Mouse (Mus musculus) brain, embryonic 14.5 days (tissue): ENCODE measurements around the gene Irf3. TPM values are rescaled to one million over a fixed set of nuclear protein-coding genes. Genes with fewer than 3 reads are reported as not detected.

Experiments
- DNase-seq: peaks from one replicate; pipeline ENCODE4 v3.0.0-alpha.2; 2011; ENCODE audit warnings: low read depth
- CTCF ChIP-seq: fragments of 200-500 bp; IDR thresholded peaks from 2 replicates; pipeline ENCODE4 v1.5.1; 2012; ENCODE audit warnings: inconsistent platforms, mild to moderate bottlenecking, moderate library complexity, borderline replicate concordance; ENCODE audit not compliant: insufficient read depth, insufficient read length; ENCODE audit errors: extremely low read depth
- POLR2A ChIP-seq: fragments of 200-500 bp; IDR thresholded peaks from 2 replicates; pipeline ENCODE4 v1.6.1; 2012; ENCODE audit warnings: mild to moderate bottlenecking, inconsistent platforms, borderline replicate concordance; ENCODE audit not compliant: poor library complexity, insufficient read depth, insufficient read length, severe bottlenecking; ENCODE audit errors: extremely low read depth
- polyA plus RNA-seq: library from polyadenylated mRNA; depleted of rRNA; stranded (reverse); fragments of >200 nt; gene quantifications from 2 replicates; pipeline ENCODE4 v1.2.3, GENCODE M21; 2012

Gene Irf3
- polyA plus RNA-seq, 1 experiment: 84.4 TPM

DNA sequence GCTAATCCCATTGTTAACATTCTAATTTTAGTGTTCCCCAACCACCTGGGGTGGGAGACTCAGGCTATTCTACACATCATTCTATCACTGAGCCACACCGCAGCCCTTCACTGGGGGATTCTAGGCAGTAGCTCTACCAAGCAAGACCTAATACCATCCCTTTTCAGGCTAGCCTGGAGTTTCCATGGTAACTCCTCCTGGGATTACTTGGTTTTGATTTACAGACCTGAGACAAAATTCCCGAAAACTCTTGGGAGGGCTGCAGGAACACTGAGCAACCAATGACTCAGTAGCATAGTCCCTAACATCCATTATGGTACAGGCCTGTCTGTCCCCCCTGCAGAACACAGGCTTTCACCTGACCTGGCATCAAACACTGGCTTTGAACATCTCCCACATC lies 28.8 kb downstream of the Irf3 start:
- TF ChIP-seq CTCF: no peak
- TF ChIP-seq POLR2A: no peak
- DNase-seq: peak; percentile 33

GRCm38 (mm10) chr7:45027761-45028160 lies 30.3 kb downstream of the Irf3 start:
- no peak for DNase-seq
- TF ChIP-seq POLR2A: no peak
- no peak for TF ChIP-seq CTCF

GRCm38 (mm10) chr7:45028351-45028750 lies 30.9 kb downstream of the Irf3 start:
- no peak for DNase-seq
- TF ChIP-seq CTCF: no peak
- no peak for TF ChIP-seq POLR2A

DNA sequence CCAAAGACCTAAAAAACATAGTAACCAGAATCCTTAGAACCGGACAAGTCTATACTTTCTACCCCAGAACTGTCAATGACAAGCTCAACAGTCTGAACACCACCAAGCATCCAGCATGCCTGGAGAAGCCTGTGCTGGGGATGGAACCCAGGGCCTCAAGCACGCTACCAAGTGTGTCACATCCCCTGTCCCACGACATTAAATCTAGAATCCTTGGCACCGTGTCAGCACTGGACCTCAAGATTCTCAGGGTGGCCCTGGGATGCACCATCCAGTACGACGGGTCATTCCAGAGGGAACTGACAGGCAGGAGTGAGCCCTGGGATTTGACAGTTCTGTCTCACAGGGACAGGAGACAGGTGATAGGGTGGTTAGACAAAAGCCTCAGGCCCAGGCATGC lies 32.5 kb downstream of the Irf3 start:
- TF ChIP-seq CTCF (no peak), POLR2A (no peak)
- DNase-seq: no peak

DNA sequence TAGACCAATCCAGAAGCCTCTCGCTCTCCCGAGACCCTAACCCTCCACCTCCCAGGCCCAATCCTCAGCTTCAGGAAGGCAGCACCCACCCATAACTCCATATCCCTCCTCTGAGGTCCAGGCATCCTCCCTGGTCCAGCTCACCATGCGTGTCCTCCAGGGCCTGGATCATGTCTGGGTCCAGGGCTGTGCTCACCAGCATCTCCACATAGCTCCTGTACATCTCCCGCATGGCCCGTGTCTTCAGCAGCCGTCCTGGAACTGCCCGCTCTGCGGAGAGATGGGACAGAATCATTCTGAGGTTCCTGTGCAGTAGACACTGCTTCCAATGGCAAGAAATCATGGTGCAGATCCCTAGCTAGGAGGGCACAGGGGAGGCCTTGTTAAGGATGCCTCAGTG lies 33.4 kb downstream of the Irf3 start:
- no peak for TF ChIP-seq CTCF
- TF ChIP-seq POLR2A: no peak
- no peak for DNase-seq

GRCm38 (mm10) chr7:45033722-45034359 lies 36.4 kb downstream of the Irf3 start:
- no peak for DNase-seq
- TF ChIP-seq POLR2A (no peak), CTCF (no peak)

DNA sequence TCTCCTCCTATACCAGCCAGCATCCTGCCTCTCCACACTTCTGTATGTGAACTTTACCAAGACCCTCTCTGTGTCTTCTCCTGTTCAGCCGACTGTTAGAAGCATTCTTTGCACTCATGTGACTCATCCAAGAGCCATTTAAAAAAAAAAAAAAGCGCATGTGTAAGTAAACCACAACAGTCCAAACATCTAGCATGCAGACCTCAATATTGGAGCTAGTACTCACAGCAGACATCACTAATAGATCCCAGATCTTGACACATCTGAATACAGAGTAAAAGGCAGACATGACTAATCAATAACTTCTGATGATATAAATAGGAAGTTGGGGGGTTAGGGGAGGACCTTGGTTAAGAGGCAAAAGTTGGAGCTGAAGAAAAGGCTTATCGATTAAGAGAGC lies 38.2 kb downstream of the Irf3 start:
- TF ChIP-seq CTCF: no peak
- no peak for DNase-seq

- DNase-seq: no peak
Observed at GRCm38 (mm10) chr7:45036702-45037101, 39.3 kb downstream of the Irf3 start.

GRCm38 (mm10) chr7:45037720-45038361 lies 40.4 kb downstream of the Irf3 start:
- TF ChIP-seq CTCF (peak; percentile 77), POLR2A (no peak)
- DNase-seq: peak; percentile 39

More at GRCm38 (mm10) chr7:45036702-45037101, 39.3 kb downstream of the Irf3 start:
- no peak for TF ChIP-seq CTCF
- no peak for TF ChIP-seq POLR2A

- TF ChIP-seq POLR2A: no peak
- TF ChIP-seq CTCF: no peak
- DNase-seq: no peak
Observed at GRCm38 (mm10) chr7:45038411-45038810, 41.0 kb downstream of the Irf3 start.

DNA sequence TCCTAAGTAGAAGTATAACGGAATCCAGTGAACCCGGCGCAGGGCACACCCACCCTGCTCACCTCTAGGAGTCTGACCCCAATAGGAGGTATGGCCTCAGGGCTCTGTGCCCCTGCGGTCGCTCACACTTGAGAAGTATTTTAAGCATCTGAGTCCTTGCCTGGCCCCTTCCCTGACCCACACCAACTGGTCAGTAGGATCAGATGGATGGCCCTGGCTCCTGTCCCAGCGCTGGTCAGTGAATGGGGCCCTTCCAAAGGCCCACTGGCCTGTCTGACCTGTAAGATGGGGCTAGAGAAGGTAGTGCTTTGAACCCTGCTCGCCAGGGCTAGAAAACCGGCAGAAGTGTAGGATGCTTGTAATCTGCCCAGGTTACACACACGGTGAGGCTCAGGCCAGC lies 43.4 kb downstream of the Irf3 start:
- no peak for TF ChIP-seq POLR2A
- no peak for TF ChIP-seq CTCF
- no peak for DNase-seq

DNA sequence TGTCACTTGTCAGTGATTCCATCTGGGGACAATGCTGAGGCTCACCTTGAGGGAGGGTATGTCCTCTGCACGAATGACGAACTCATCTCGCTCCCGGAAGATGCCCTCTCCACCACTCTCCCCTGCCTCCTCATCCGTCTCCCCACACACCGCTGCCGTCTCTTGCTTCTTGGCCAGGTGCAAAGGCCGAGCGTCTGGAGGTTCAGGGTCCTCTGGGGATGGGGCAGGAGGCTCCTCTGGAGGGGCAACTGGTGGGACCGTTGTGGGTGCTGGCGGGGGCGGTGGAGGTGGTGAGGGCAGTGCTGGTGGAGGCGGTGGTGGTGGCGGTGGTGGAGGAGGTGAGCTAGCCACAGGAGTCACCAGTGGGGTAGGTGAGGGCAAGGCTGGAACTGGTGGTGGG lies 45.9 kb downstream of the Irf3 start:
- TF ChIP-seq POLR2A: no peak
- TF ChIP-seq CTCF: no peak
- no peak for DNase-seq

DNA sequence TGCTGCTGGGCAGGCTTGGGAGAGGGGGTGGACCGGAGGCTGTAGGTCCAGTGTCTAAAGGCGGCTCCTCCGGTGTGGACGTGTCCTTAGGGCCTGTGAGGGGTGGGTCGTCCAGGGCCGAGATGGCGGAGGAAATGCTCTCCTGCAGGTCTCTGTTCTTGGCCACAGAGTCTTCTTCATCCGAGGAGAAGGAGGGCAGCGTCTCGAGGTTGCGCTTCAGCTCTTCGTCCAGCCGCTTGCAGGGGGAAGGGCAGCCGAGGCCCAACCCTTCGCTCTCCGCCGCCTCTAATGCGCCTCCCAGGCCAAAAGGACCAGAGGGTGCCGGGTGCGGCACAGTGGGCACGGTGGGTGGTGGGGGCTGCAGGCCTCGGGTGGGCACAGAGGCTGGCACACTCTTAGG lies 48.3 kb downstream of the Irf3 start:
- TF ChIP-seq CTCF: no peak
- TF ChIP-seq POLR2A: no peak
- no peak for DNase-seq

GRCm38 (mm10) chr7:45046853-45047350 lies 49.5 kb downstream of the Irf3 start:
- no peak for TF ChIP-seq CTCF
- no peak for TF ChIP-seq POLR2A
- DNase-seq: no peak

- no peak for DNase-seq
- TF ChIP-seq POLR2A (no peak), CTCF (no peak)
Observed at GRCm38 (mm10) chr7:45047491-45047890, 50.0 kb downstream of the Irf3 start.
